Mouse (Mus musculus) liver, adult (tissue): ENCODE data around the gene Slc9a1.

Experiments
- GATA4 ChIP-seq: IDR thresholded peaks from 2 replicates; pipeline ENCODE4 v1.6.1; 2014; ENCODE audit warnings: mild to moderate bottlenecking, low read length; ENCODE audit not compliant: insufficient replicate concordance

Slc9a1 gene

DNA sequence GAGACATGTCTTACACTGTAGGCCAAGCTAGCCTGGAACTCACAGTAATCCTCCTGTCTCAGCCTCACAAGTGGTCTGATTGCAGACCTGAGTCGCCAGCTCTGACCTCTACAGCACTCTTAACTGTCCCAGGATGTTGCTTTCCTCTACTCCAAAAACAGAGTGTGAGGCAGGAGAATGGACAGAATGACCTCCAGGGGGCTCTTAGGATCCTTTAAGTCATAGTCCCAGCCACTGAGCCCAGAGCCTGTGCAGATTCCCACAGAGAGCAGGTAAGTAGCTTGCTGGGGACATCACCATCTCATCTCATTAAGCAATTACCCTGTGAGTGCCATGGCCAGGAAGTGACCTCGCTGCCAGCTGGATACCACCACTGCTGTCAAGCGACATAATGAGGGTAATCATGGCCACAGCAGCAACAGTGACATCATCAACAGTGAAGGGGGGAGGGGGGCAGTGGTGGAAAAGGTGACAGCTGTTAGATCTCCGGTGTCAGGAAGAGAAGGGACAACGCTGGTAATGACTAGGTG lies 91.4 kb downstream of the Slc9a1 start:
- TF ChIP-seq GATA4, result no peak

DNA sequence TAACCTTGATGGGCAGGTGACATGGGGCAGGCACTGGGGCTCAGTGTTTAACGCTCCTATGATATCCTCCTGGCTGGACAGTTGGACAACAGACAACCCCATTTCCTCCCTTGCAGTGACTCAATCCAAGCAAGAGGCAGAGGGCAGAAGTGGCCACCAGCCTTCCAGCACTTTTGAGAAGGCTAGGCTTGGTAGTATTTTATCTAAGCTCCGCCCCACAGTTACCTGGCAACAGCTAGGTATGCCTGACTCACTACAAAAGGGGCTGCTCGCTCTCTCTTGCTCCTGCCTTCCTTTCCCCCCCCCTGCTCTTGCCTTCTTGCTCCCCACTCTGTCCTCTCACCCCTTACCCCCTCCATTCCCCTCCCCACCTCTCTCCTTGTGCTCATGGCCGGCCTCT lies 91.9 kb downstream of the Slc9a1 start:
- no peak for TF ChIP-seq GATA4

- peak; percentile 56; the same call in 1 of the 2 replicates for TF ChIP-seq GATA4
These were observed 93.7 kb downstream of the Slc9a1 start for GRCm38 (mm10) chr4:133463184-133463583.

DNA sequence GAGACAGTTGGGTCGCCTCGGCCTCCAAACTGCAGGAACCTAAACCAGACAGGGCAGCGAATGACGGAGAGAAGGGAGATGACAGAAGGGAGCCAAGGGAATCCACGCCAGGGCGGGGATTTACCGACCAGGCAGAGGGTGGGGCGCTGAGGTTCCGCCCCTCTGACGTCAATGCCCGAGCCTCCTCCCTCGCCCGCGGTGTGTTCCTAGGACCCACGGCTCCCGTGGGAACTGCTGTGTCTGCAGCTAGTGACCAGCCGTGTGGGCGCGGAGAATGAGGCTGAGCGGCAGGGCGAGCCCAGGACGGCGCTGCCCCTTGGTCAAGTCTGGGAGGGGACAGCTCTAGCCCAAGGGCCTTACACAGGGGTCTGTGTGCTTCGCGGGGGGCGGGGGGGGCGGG lies 98.6 kb downstream of the Slc9a1 start:
- no peak for TF ChIP-seq GATA4

GRCm38 (mm10) chr4:133469122-133469521 lies 99.6 kb downstream of the Slc9a1 start:
- no peak for TF ChIP-seq GATA4

GRCm38 (mm10) chr4:133471135-133471821 lies 101.8 kb downstream of the Slc9a1 start:
- no peak for TF ChIP-seq GATA4
